ENCODE assay signal across 9 mouse cellular contexts in genomic region chr1:189028267-189028666, GRCm38 (mm10). TPM values are rescaled to one million over a fixed set of nuclear protein-coding genes. Genes with fewer than 3 reads are reported as not detected.
DNase-seq lines count a peak whose midpoint lies in the region; ATAC-seq lines count a peak whose summit lies in the region.
"Had no signal": no experiment of that assay in that cellular context is flagged by ENCODE, and none has a peak within 500 bp of the region (broad histone marks: within the 10 kb centered on the region; RNA-seq: fewer than 3 reads in every experiment).

No protein-coding gene starts in this region.

- no peak overlapping the region for H3K4me2 ChIP-seq in hindbrain, embryonic 11.5 days (replicated peaks; ENCODE audit: low read depth, low read length)
- H3K4me2 ChIP-seq in hindbrain, embryonic 16.5 days (ENCODE audit: low read length), result no peak overlapping the region
- no peak overlapping the region for H3K4me2 ChIP-seq in midbrain, embryonic 11.5 days

- no peaks in the 10 kb centered on the region for H3K36me3 ChIP-seq in hindbrain, embryonic 11.5 days (ENCODE audit: control insufficient read depth, insufficient read depth, low read length)
- no peaks in the 10 kb centered on the region for H3K36me3 ChIP-seq in hindbrain, embryonic 16.5 days (ENCODE audit: control insufficient read depth, insufficient read depth, low read length)
- H3K36me3 ChIP-seq in midbrain, embryonic 11.5 days (ENCODE audit: control insufficient read depth, insufficient read depth, low read length), result no peaks in the 10 kb centered on the region
- no peaks in the 10 kb centered on the region for H3K36me3 ChIP-seq in midbrain, embryonic 10.5 days

- H3K27me3 ChIP-seq in hindbrain, embryonic 11.5 days (ENCODE audit: control insufficient read depth, insufficient read depth, low read length), result no peaks in the 10 kb centered on the region
- H3K27me3 ChIP-seq in hindbrain, embryonic 16.5 days (replicated peaks; ENCODE audit: control insufficient read depth, insufficient read depth, low read length), result no peaks in the 10 kb centered on the region
- no peaks in the 10 kb centered on the region for H3K27me3 ChIP-seq in midbrain, embryonic 11.5 days (ENCODE audit: control insufficient read depth, insufficient read depth, low read length)
- no peaks in the 10 kb centered on the region for H3K27me3 ChIP-seq in midbrain, embryonic 10.5 days (ENCODE audit: low read depth, poor library complexity, severe bottlenecking)

- no peaks in the 10 kb centered on the region for H3K9me3 ChIP-seq in hindbrain, embryonic 11.5 days (ENCODE audit: control insufficient read depth, low read length)
- no peaks in the 10 kb centered on the region for H3K9me3 ChIP-seq in hindbrain, embryonic 16.5 days (ENCODE audit: control insufficient read depth, low read length)
- no peaks in the 10 kb centered on the region for H3K9me3 ChIP-seq in midbrain, embryonic 11.5 days (ENCODE audit: control insufficient read depth, low read length)
- H3K9me3 ChIP-seq in midbrain, embryonic 10.5 days (replicated peaks), result no peaks in the 10 kb centered on the region

- H3K9ac ChIP-seq in hindbrain, embryonic 11.5 days (ENCODE audit: low read depth, low read length), result no peak overlapping the region
- no peak overlapping the region for H3K9ac ChIP-seq in hindbrain, embryonic 16.5 days (ENCODE audit: low read depth, low read length)
- no peak overlapping the region for H3K9ac ChIP-seq in midbrain, embryonic 11.5 days (ENCODE audit: low read length)

- no peaks in the 10 kb centered on the region for H3K4me1 ChIP-seq in hindbrain, embryonic 11.5 days (replicated peaks; ENCODE audit: control insufficient read depth, insufficient read depth, low read length)
- no peaks in the 10 kb centered on the region for H3K4me1 ChIP-seq in hindbrain, embryonic 16.5 days (ENCODE audit: control insufficient read depth, insufficient read depth, low read depth, low read length)
- H3K4me1 ChIP-seq in midbrain, embryonic 11.5 days (ENCODE audit: control insufficient read depth, insufficient read depth, low read length), result no peaks in the 10 kb centered on the region
- H3K4me1 ChIP-seq in midbrain, embryonic 10.5 days, result no peaks in the 10 kb centered on the region

- no peak for ATAC-seq in hindbrain, embryonic 11.5 days (ENCODE audit: low FRiP score)
- ATAC-seq in hindbrain, embryonic 16.5 days, result no peak
- ATAC-seq in midbrain, embryonic 11.5 days (ENCODE audit: low FRiP score), result 0 out of 2 replicates have a peak, but pooled peaks have one; percentile 38
- ATAC-seq in granulocyte monocyte progenitor cell, adult 5-6 weeks (replicated peaks; ENCODE audit: poor library complexity, severe bottlenecking), result peak; percentile 35; the same call in 1 of the 2 replicates
- ATAC-seq: forebrain, embryonic 16.5 days had no signal

- no peak overlapping the region for H3K27ac ChIP-seq in hindbrain, embryonic 11.5 days (ENCODE audit: low read depth, low read length)
- no peak overlapping the region for H3K27ac ChIP-seq in hindbrain, embryonic 16.5 days (ENCODE audit: low read depth, low read length)
- H3K27ac ChIP-seq in midbrain, embryonic 11.5 days (ENCODE audit: low read depth, low read length), result no peak overlapping the region
- no peak overlapping the region for H3K27ac ChIP-seq in midbrain, embryonic 10.5 days (replicated peaks)

- peak; percentile 48 for DNase-seq in hindbrain, embryonic 11.5 days (ENCODE audit: low spot score)
- peak; percentile 88 for DNase-seq in midbrain, embryonic 11.5 days (ENCODE audit: low spot score, missing footprints)
- no peak for DNase-seq in midbrain, embryonic 10.5 days (ENCODE audit: low spot score)
- peak; percentile 38 for DNase-seq in ZHBTc4 (ENCODE audit: low read depth, low spot score)
- DNase-seq in right cerebral cortex, adult 18-20 months, result no peak
- no peak for DNase-seq in thymus, postnatal 14 days

- WGBS in hindbrain, embryonic 11.5 days, result 61% methylated on average over 1 of the region's 1 CpGs
- whole genome bisulfite sequencing in hindbrain, embryonic 16.5 days, result 65% methylated on average over 1 of the region's 1 CpGs
- WGBS in midbrain, embryonic 11.5 days, result 49% methylated on average over 1 of the region's 1 CpGs
- WGBS in midbrain, embryonic 10.5 days, result 79% methylated on average over 1 of the region's 1 CpGs

- no peak overlapping the region for H3K4me3 ChIP-seq in hindbrain, embryonic 11.5 days (ENCODE audit: low read depth, low read length)
- H3K4me3 ChIP-seq in hindbrain, embryonic 16.5 days (ENCODE audit: low read length), result no peak overlapping the region
- H3K4me3 ChIP-seq in midbrain, embryonic 11.5 days (ENCODE audit: low read depth, low read length), result no peak overlapping the region
- H3K4me3 ChIP-seq in midbrain, embryonic 10.5 days, result no peak overlapping the region

RNA-seq across cellular contexts. Expression of gene Kctd3, which starts 20.6 kb away (rescaled TPM):
- polyA plus RNA-seq in hindbrain, embryonic 11.5 days (2014; fragmentation: Nextera tagmentation; extraction: Ambion mirVana), result 36.7 and 39.7 TPM in 2 replicates
- 45.8 and 50.5 TPM in 2 replicates for polyA plus RNA-seq in hindbrain, embryonic 16.5 days (2015; fragmentation: Nextera tagmentation; extraction: Ambion mirVana)
- 36.1 and 36.7 TPM in 2 replicates for polyA plus RNA-seq in midbrain, embryonic 11.5 days (2014; fragmentation: Nextera tagmentation; extraction: Ambion mirVana)
- 28.6 and 31.1 TPM in 2 replicates for polyA plus RNA-seq in midbrain, embryonic 10.5 days (2016; fragmentation: Nextera tagmentation; extraction: Ambion mirVana)
- total RNA-seq in granulocyte monocyte progenitor cell, adult 5-6 weeks (2014; fragmentation: Nextera tagmentation), result 10.5 and 19.1 TPM in 2 replicates
- 17.5 and 21.8 TPM in 2 replicates for total RNA-seq in granulocyte monocyte progenitor cell, adult 5-6 weeks (2017)

Comparison
In these comparisons a context has a peak if more than half of its experiments do, and no peak if none do; other contexts are left out.
1. DNase-seq: peak in hindbrain, embryonic 11.5 days (single experiment), midbrain, embryonic 11.5 days (single experiment) and ZHBTc4 (single experiment); none in midbrain, embryonic 10.5 days (single experiment), right cerebral cortex, adult 18-20 months (single experiment) and thymus, postnatal 14 days (single experiment).
2. ATAC-seq: peak in midbrain, embryonic 11.5 days (single experiment) and granulocyte monocyte progenitor cell, adult 5-6 weeks (single experiment); none in hindbrain, embryonic 11.5 days (single experiment) and hindbrain, embryonic 16.5 days (single experiment).